12 mouse cellular contexts compared by ENCODE assay signal in genomic region chr11:57984343-57984666, GRCm38 (mm10). TPM values are rescaled to one million over a fixed set of nuclear protein-coding genes. Genes with fewer than 3 reads are reported as not detected.
DNase-seq lines count a peak whose midpoint lies in the region; ATAC-seq and TF ChIP-seq lines count a peak whose summit lies in the region.
"Had no signal": no experiment of that assay in that cellular context is flagged by ENCODE, and none has a peak within 500 bp of the region (broad histone marks: within the 10 kb centered on the region; RNA-seq: fewer than 3 reads in every experiment).

No protein-coding gene starts in this region.

- 0 out of 2 replicates have a peak, but pooled peaks cover 5% of the 10 kb centered on the region for H3K4me1 ChIP-seq in intestine, embryonic 14.5 days (replicated peaks; ENCODE audit: control insufficient read depth, insufficient read depth, low read length)
- H3K4me1 ChIP-seq in intestine, postnatal 0 days (replicated peaks; ENCODE audit: control insufficient read depth, insufficient read depth, low read length) = 0 out of 2 replicates have a peak, but pooled peaks cover 3% of the 10 kb centered on the region
- H3K4me1 ChIP-seq in ES-Bruce4 (ENCODE audit: control insufficient read depth, insufficient read depth, low read length) = peaks cover 7% of the 10 kb centered on the region
- H3K4me1 ChIP-seq in ES-E14 (ENCODE audit: control insufficient read depth in 2 of 2, insufficient read depth in 2 of 2, low read length in 2 of 2, poor library complexity in 1 of 2) = peaks cover 5 to 12% of the 10 kb centered on the region in 2 experiments; a peak in 3 of 4 replicates
- H3K4me1 ChIP-seq in liver, postnatal 0 days (ENCODE audit: insufficient read depth) = peaks cover 19% of the 10 kb centered on the region
- H3K4me1 ChIP-seq: hindbrain, embryonic 10.5 days had no signal

- intact Hi-C loops in left cerebral cortex, adult 2 months (cut with DNase I) = no loop called here

- in situ Hi-C loops in ES-E14 (cut with MboI; ENCODE audit: low sequenced_read_pairs in 2 of 2, unreplicated experiment in 2 of 2) = no loop called here

- no peak for ATAC-seq in intestine, embryonic 14.5 days (replicated peaks; ENCODE audit: low FRiP score, low TSS enrichment, low read depth)
- no peak for ATAC-seq in intestine, postnatal 0 days
- ATAC-seq in liver, postnatal 0 days = no peak

- DNase-seq in intestine, embryonic 14.5 days (ENCODE audit: low spot score) = no peak
- no peak for DNase-seq in ES-E14 (ENCODE audit: low read depth, low spot score)
- DNase-seq in liver, postnatal 0 days = no peak
- DNase-seq in left cerebral cortex, adult 2 months (ENCODE audit: extremely low spot score in 1 of 2, low spot score in 2 of 2) = no peak
- DNase-seq in frontal cortex, postnatal 14 days (ENCODE audit: low spot score in 2 of 2) = no peak
- DNase-seq: adrenal gland, adult 8-10 months; cerebellum, adult 9-10 months; left cerebral cortex, postnatal 4 days had no signal

- no peak for TF ChIP-seq POLR2A in ES-Bruce4 (IDR thresholded peaks at IDR 0.05; ENCODE audit: insufficient read depth, low read length)

- 41% methylated on average over 3 of the region's 3 CpGs for WGBS in intestine, embryonic 14.5 days
- WGBS in intestine, postnatal 0 days = 31% methylated on average over 3 of the region's 3 CpGs
- WGBS in liver, postnatal 0 days (ENCODE audit: insufficient replicate concordance) = 22% methylated on average over 3 of the region's 3 CpGs

- H3K27me3 ChIP-seq in intestine, embryonic 14.5 days (replicated peaks; ENCODE audit: control insufficient read depth, insufficient read depth, low read length) = no peaks in the 10 kb centered on the region
- H3K27me3 ChIP-seq in intestine, postnatal 0 days (replicated peaks; ENCODE audit: control insufficient read depth, insufficient read depth, low read length) = no peaks in the 10 kb centered on the region
- H3K27me3 ChIP-seq in ES-Bruce4 (ENCODE audit: control insufficient read depth, insufficient read depth, low read length, poor library complexity, severe bottlenecking) = no peaks in the 10 kb centered on the region
- H3K27me3 ChIP-seq in liver, postnatal 0 days (ENCODE audit: insufficient read depth, low read length) = no peaks in the 10 kb centered on the region
- H3K27me3 ChIP-seq: CH12.LX had no signal

- no peak overlapping the region for H3K4me3 ChIP-seq in intestine, embryonic 14.5 days (ENCODE audit: low read depth, low read length)
- no peak overlapping the region for H3K4me3 ChIP-seq in intestine, postnatal 0 days (ENCODE audit: low read depth, low read length)
- H3K4me3 ChIP-seq in ES-Bruce4 (ENCODE audit: low read depth, low read length) (no peak overlapping the region), ES-E14 (ENCODE audit: insufficient read depth in 1 of 2, low read depth in 1 of 2, low read length in 2 of 2, poor library complexity in 1 of 2, severe bottlenecking in 1 of 2) (no peak overlapping the region)
- no peak overlapping the region for H3K4me3 ChIP-seq in liver, postnatal 0 days (ENCODE audit: low read depth, low read length)
- H3K4me3 ChIP-seq in left cerebral cortex, adult 2 months = no peak overlapping the region
- H3K4me3 ChIP-seq: hindbrain, embryonic 10.5 days had no signal

- TF ChIP-seq EP300 in ES-Bruce4 (IDR thresholded peaks at IDR 0.05; ENCODE audit: insufficient read depth, low read depth, low read length) = no peak
- no peak for TF ChIP-seq EP300 in liver, postnatal 0 days (IDR thresholded peaks at IDR 0.05; ENCODE audit: low read depth)

- H3K9ac ChIP-seq in intestine, embryonic 14.5 days (ENCODE audit: low read length) = no peak overlapping the region
- no peak overlapping the region for H3K9ac ChIP-seq in intestine, postnatal 0 days (ENCODE audit: low read depth, low read length)
- H3K9ac ChIP-seq in ES-Bruce4 (ENCODE audit: low read depth, poor library complexity, severe bottlenecking) = peak overlapping the region; percentile 6; the same call in 1 of the 2 replicates
- H3K9ac ChIP-seq in ES-E14 (ENCODE audit: insufficient read depth, low read depth, low read length, poor library complexity, severe bottlenecking) = no peak overlapping the region
- no peak overlapping the region for H3K9ac ChIP-seq in liver, postnatal 0 days (replicated peaks)

- no peak overlapping the region for H3K4me2 ChIP-seq in intestine, embryonic 14.5 days (ENCODE audit: low read length)
- H3K4me2 ChIP-seq in intestine, postnatal 0 days (replicated peaks; ENCODE audit: low read depth) = no peak overlapping the region
- H3K4me2 ChIP-seq in liver, postnatal 0 days (ENCODE audit: low read depth, low read length) = 0 out of 2 replicates have a peak overlapping the region, but pooled peaks have one; percentile 16

- H3K9me3 ChIP-seq in intestine, embryonic 14.5 days (ENCODE audit: control insufficient read depth, low read length) = no peaks in the 10 kb centered on the region
- H3K9me3 ChIP-seq in intestine, postnatal 0 days (ENCODE audit: control insufficient read depth) = no peaks in the 10 kb centered on the region
- no peaks in the 10 kb centered on the region for H3K9me3 ChIP-seq in ES-Bruce4 (replicated peaks; ENCODE audit: control insufficient read depth, insufficient read depth, low read length, poor library complexity, severe bottlenecking)
- no peaks in the 10 kb centered on the region for H3K9me3 ChIP-seq in ES-E14 (ENCODE audit: control insufficient read depth, insufficient read depth, low read depth, low read length)
- no peaks in the 10 kb centered on the region for H3K9me3 ChIP-seq in liver, postnatal 0 days (ENCODE audit: low read length)
- H3K9me3 ChIP-seq: hindbrain, embryonic 10.5 days had no signal

- TF ChIP-seq CTCF in intestine, postnatal 0 days (IDR thresholded peaks at IDR 0.05; ENCODE audit: low read depth) = no peak
- TF ChIP-seq CTCF in ES-Bruce4 (IDR thresholded peaks at IDR 0.05; ENCODE audit: low read depth, low read length) = no peak
- no peak for TF ChIP-seq CTCF in liver, postnatal 0 days (IDR thresholded peaks at IDR 0.05; ENCODE audit: low read depth)
- TF ChIP-seq CTCF in left cerebral cortex, adult 2 months (IDR thresholded peaks at IDR 0.05) = no peak

- H3K36me3 ChIP-seq in intestine, embryonic 14.5 days (ENCODE audit: control insufficient read depth, insufficient read depth, low read length) = no peaks in the 10 kb centered on the region
- no peaks in the 10 kb centered on the region for H3K36me3 ChIP-seq in intestine, postnatal 0 days (ENCODE audit: control insufficient read depth, insufficient read depth)
- H3K36me3 ChIP-seq in ES-Bruce4 (ENCODE audit: control insufficient read depth, insufficient read depth, low read length, poor library complexity, severe bottlenecking) = no peaks in the 10 kb centered on the region
- H3K36me3 ChIP-seq in ES-E14 (ENCODE audit: control insufficient read depth, insufficient read depth, low read length, poor library complexity, severe bottlenecking) = no peaks in the 10 kb centered on the region
- H3K36me3 ChIP-seq in liver, postnatal 0 days (replicated peaks; ENCODE audit: insufficient read depth, low read length) = no peaks in the 10 kb centered on the region
- H3K36me3 ChIP-seq: hindbrain, embryonic 10.5 days had no signal

- peak overlapping the region; percentile 49; the same call in 1 of the 2 replicates for H3K27ac ChIP-seq in intestine, embryonic 14.5 days (ENCODE audit: low read depth)
- H3K27ac ChIP-seq in intestine, postnatal 0 days (ENCODE audit: low read depth, low read length) = no peak overlapping the region
- H3K27ac ChIP-seq in ES-Bruce4 (ENCODE audit: insufficient read depth, low read length) (peak overlapping the region; percentile 93), ES-E14 (ENCODE audit: insufficient read depth, low read depth, low read length, poor library complexity, severe bottlenecking) (peak overlapping the region; percentile 74; the same call in 1 of the 2 replicates)
- H3K27ac ChIP-seq in liver, postnatal 0 days (ENCODE audit: low read depth) = peak overlapping the region; percentile 71
- no peak overlapping the region for H3K27ac ChIP-seq in left cerebral cortex, adult 2 months
- H3K27ac ChIP-seq: hindbrain, embryonic 10.5 days had no signal

TF ChIP-seq in ES-E14, 5 proteins besides CTCF, POLR2A, EP300 and RAD21:
- TF ChIP-seq CHD2 (IDR thresholded peaks at IDR 0.05; ENCODE audit: low read depth, low read length) = no peak
- TF ChIP-seq HCFC1 (IDR thresholded peaks at IDR 0.05; ENCODE audit: borderline replicate concordance, insufficient read depth, low read length) = no peak
- no peak for TF ChIP-seq ZC3H11A (IDR thresholded peaks at IDR 0.05; ENCODE audit: borderline replicate concordance, low read depth, low read length)
- TF ChIP-seq MAFK (IDR thresholded peaks at IDR 0.05; ENCODE audit: insufficient read depth, low read depth, low read length) = no peak
- no peak for TF ChIP-seq ZNF384 (IDR thresholded peaks at IDR 0.05; ENCODE audit: low read depth, low read length)

RNA-seq across cellular contexts. Expression of gene Larp1, which starts 24.6 kb away (rescaled TPM):
- polyA plus RNA-seq in intestine, embryonic 14.5 days (2014; fragmentation: Nextera tagmentation; extraction: Ambion mirVana) = 25.2 and 25.5 TPM in 2 replicates
- 9.6 and 11.5 TPM in 2 replicates for polyA plus RNA-seq in intestine, postnatal 0 days (2015; fragmentation: Nextera tagmentation; extraction: Ambion mirVana)
- polyA plus RNA-seq in ES-Bruce4 (2011; ENCODE audit: insufficient read depth, insufficient read length, low read depth, missing spikeins) = 164 and 167 TPM in 2 replicates
- total RNA-seq in ES-E14 (2012; rRNA removed) = 90.1 and 100 TPM in 2 replicates
- 10.8 and 11.0 TPM in 2 replicates for polyA plus RNA-seq in liver, postnatal 0 days (2015; fragmentation: Nextera tagmentation; extraction: Ambion mirVana)
- total RNA-seq in left cerebral cortex, adult 2 months (2021) = 10 to 100 TPM; 91.9 to 97.7 TPM

Comparison
In these comparisons a context has a peak if more than half of its experiments do, and no peak if none do; other contexts are left out.
1. H3K27ac ChIP-seq: peak in intestine, embryonic 14.5 days (single experiment), ES-Bruce4 (single experiment), ES-E14 (single experiment) and liver, postnatal 0 days (single experiment); none in intestine, postnatal 0 days (single experiment) and left cerebral cortex, adult 2 months (single experiment).